Mouse (Mus musculus) yolk sac, embryonic 10.5 days (tissue): ENCODE results near the gene Btnl4.

ENCODE experiments used
- DNase-seq: peaks from one replicate; pipeline ENCODE4 v3.0.0-alpha.2; 2017; ENCODE audit warnings: low spot score

Gene Btnl4

GRCm38 (mm10) chr17:34437606-34438005, 39.5 kb downstream of the Btnl4 start:
- no peak for DNase-seq

- DNase-seq: no peak
Measured at GRCm38 (mm10) chr17:34437120-34437519, 40.0 kb downstream of the Btnl4 start.

GRCm38 (mm10) chr17:34427597-34427996, 49.5 kb downstream of the Btnl4 start:
- no peak for DNase-seq

- no peak for DNase-seq
Measured at GRCm38 (mm10) chr17:34420014-34420413, 57.1 kb downstream of the Btnl4 start.
